Mouse (Mus musculus): ENCODE data around the gene Chrm3.

DNA sequence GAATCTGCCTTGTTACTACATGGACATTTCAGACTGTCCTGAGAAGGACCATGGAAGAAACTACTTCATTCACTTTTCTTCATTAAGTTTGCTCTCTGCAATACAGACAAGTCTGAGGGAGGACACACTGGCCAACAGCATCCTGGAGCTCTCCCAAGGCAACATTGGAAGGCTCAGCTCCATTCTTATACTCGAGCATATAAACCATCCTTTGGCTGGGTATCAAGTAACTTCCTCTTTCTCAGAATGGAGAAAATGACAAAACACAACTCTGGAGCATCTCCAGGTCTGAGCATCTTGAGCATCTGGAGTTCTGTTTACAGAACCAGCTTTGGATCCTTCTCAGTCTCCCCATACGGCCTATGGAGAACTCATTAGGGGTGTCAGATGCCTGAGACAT, 170.8 kb downstream of the Chrm3 start:
- TF ChIP-seq POLR2A (IDR thresholded peaks at IDR 0.05; ENCODE audit: insufficient read depth, low read depth, low read length) (no peak), CTCF (IDR thresholded peaks at IDR 0.05) (no peak)
